Comparison of ENCODE assay signal across 40 mouse cellular contexts in the genomic region with DNA sequence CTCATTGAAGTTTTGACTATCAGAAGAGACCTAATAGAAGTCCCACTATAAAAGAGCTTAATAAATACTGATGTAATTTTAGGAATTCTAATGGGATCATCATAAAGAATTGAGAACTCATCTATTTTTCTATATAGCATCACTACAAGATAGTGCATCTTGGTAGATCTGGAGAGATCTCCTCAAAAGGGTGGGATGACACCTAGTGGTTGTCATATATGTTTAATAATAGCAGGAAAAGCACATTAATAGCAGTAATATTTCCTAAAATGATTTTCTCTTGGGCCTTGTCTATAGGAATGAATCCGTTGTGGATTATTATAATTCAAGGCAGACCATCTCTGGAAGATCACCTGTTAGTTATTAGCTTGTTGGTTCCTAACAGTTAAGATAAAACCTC. TPM values are rescaled to one million over a fixed set of nuclear protein-coding genes. Genes with fewer than 3 reads are reported as not detected.
"Had no signal": no experiment of that assay in that cellular context is flagged by ENCODE, and none has a peak within 500 bp of the region (broad histone marks: within the 10 kb centered on the region; RNA-seq: fewer than 3 reads in every experiment).

No protein-coding gene starts in this region.

- H3K27ac ChIP-seq: heart, adult 2 months; heart, embryonic 13.5 days; heart, embryonic 15.5 days; hindbrain, embryonic 13.5 days; hindbrain, embryonic 15.5 days; hindbrain, postnatal 0 days; intestine, embryonic 15.5 days; left cerebral cortex, adult 2 months; limb, embryonic 10.5 days; limb, embryonic 12.5 days; liver, embryonic 13.5 days had no signal

- H3K36me3 ChIP-seq: heart, embryonic 13.5 days; heart, embryonic 15.5 days; hindbrain, embryonic 13.5 days; hindbrain, embryonic 15.5 days; intestine, embryonic 15.5 days; limb, embryonic 10.5 days; limb, embryonic 12.5 days; liver, embryonic 13.5 days had no signal

- H3K27me3 ChIP-seq: heart, embryonic 13.5 days; heart, embryonic 15.5 days; hindbrain, embryonic 13.5 days; hindbrain, embryonic 15.5 days; intestine, embryonic 15.5 days; limb, embryonic 12.5 days; liver, embryonic 13.5 days had no signal

- H3K9me3 ChIP-seq: heart, embryonic 15.5 days; hindbrain, embryonic 13.5 days; hindbrain, embryonic 15.5 days; intestine, embryonic 15.5 days; limb, embryonic 10.5 days; limb, embryonic 12.5 days; liver, embryonic 13.5 days had no signal

- H3K4me2 ChIP-seq: heart, embryonic 11.5 days; heart, embryonic 13.5 days; heart, embryonic 15.5 days; hindbrain, embryonic 13.5 days; hindbrain, embryonic 15.5 days; intestine, embryonic 15.5 days; limb, embryonic 12.5 days; liver, embryonic 11.5 days; liver, embryonic 13.5 days had no signal

- H3K4me1 ChIP-seq: heart, embryonic 13.5 days; heart, embryonic 15.5 days; hindbrain, embryonic 13.5 days; hindbrain, embryonic 15.5 days; intestine, embryonic 15.5 days; limb, embryonic 10.5 days; limb, embryonic 12.5 days; liver, embryonic 13.5 days had no signal

- DNase-seq: gastrocnemius, postnatal 14 days; gastrocnemius, postnatal 36 days; heart, adult 11 months; heart, adult 2 months; heart, postnatal 14 days; heart, postnatal 36 days; kidney, adult 18-20 months; kidney, adult 8-10 months; kidney, postnatal 10 days; kidney, postnatal 25 days; kidney, postnatal 4 days; layer of hippocampus, adult 9-11 months; liver; liver, embryonic 13.5 days had no signal

- H3K9ac ChIP-seq: heart, embryonic 13.5 days; heart, embryonic 15.5 days; hindbrain, embryonic 13.5 days; hindbrain, embryonic 15.5 days; intestine, embryonic 15.5 days; limb, embryonic 12.5 days; liver, embryonic 13.5 days had no signal

- ATAC-seq: hindbrain, postnatal 0 days; inflammation-experienced regulatory T-cells, adult 6 months; intestine, embryonic 15.5 days; intestine, postnatal 0 days had no signal

- H3K4me3 ChIP-seq: heart, adult 2 months; heart, embryonic 13.5 days; heart, embryonic 15.5 days; hindbrain, embryonic 13.5 days; hindbrain, embryonic 15.5 days; intestine, embryonic 15.5 days; left cerebral cortex, adult 2 months; limb, embryonic 10.5 days; limb, embryonic 12.5 days; liver, embryonic 13.5 days had no signal

RNA-seq across cellular contexts. Expression of gene Olfr533, which starts 20.0 kb away (rescaled TPM):
- total RNA-seq: gastrocnemius, adult 18-20 months; gastrocnemius, adult 8-10 months; gastrocnemius, postnatal 14 days; gastrocnemius, postnatal 36 days; heart, adult 2 months; heart, postnatal 14 days; heart, postnatal 36 days; hematopoietic stem cell, adult 5-6 weeks; hindbrain, postnatal 0 days; layer of hippocampus, adult 8-10 months; layer of hippocampus, postnatal 14 days; left cerebral cortex, adult 2 months; left cerebral cortex, postnatal 14 days; left cerebral cortex, postnatal 36 days had no signal
- polyA plus RNA-seq: gonadal fat pad, adult 2 months; heart, adult 2 months; heart, embryonic 11.5 days; heart, embryonic 13.5 days; heart, embryonic 15.5 days; heart, postnatal 0 days; hindbrain, embryonic 11.5 days; hindbrain, embryonic 13.5 days; hindbrain, embryonic 15.5 days; hindbrain, postnatal 0 days; intestine, embryonic 15.5 days; intestine, postnatal 0 days; kidney, embryonic 14.5 days; kidney, embryonic 16.5 days; limb, embryonic 10.5 days; limb, embryonic 12.5 days; limb, embryonic 14.5 days; liver, embryonic 11.5 days; liver, embryonic 13.5 days had no signal

RNA-seq across cellular contexts. Expression of gene Olfr532, which starts 21.7 kb away (rescaled TPM):
- total RNA-seq: gastrocnemius, adult 18-20 months; gastrocnemius, adult 8-10 months; gastrocnemius, postnatal 14 days; gastrocnemius, postnatal 36 days; heart, adult 2 months; heart, postnatal 14 days; heart, postnatal 36 days; hematopoietic stem cell, adult 5-6 weeks; hindbrain, postnatal 0 days; layer of hippocampus, adult 8-10 months; layer of hippocampus, postnatal 14 days; left cerebral cortex, adult 2 months; left cerebral cortex, postnatal 14 days; left cerebral cortex, postnatal 36 days had no signal
- polyA plus RNA-seq: gonadal fat pad, adult 2 months; heart, adult 2 months; heart, embryonic 11.5 days; heart, embryonic 13.5 days; heart, embryonic 15.5 days; heart, postnatal 0 days; hindbrain, embryonic 11.5 days; hindbrain, embryonic 13.5 days; hindbrain, embryonic 15.5 days; hindbrain, postnatal 0 days; inflammation-experienced regulatory T-cells, adult 6 months; intestine, embryonic 15.5 days; intestine, postnatal 0 days; kidney, embryonic 14.5 days; kidney, embryonic 16.5 days; limb, embryonic 10.5 days; limb, embryonic 12.5 days; limb, embryonic 14.5 days; liver, embryonic 11.5 days; liver, embryonic 13.5 days had no signal

RNA-seq across cellular contexts. Expression of gene Olfr531, which starts 40.4 kb away (rescaled TPM):
- total RNA-seq: gastrocnemius, adult 18-20 months; gastrocnemius, adult 8-10 months; gastrocnemius, postnatal 14 days; gastrocnemius, postnatal 36 days; heart, adult 2 months; heart, postnatal 14 days; heart, postnatal 36 days; hematopoietic stem cell, adult 5-6 weeks; hindbrain, postnatal 0 days; layer of hippocampus, adult 8-10 months; layer of hippocampus, postnatal 14 days; left cerebral cortex, adult 2 months; left cerebral cortex, postnatal 14 days; left cerebral cortex, postnatal 36 days had no signal
- polyA plus RNA-seq: gonadal fat pad, adult 2 months; heart, adult 2 months; heart, embryonic 11.5 days; heart, embryonic 13.5 days; heart, embryonic 15.5 days; heart, postnatal 0 days; hindbrain, embryonic 11.5 days; hindbrain, embryonic 13.5 days; hindbrain, embryonic 15.5 days; hindbrain, postnatal 0 days; inflammation-experienced regulatory T-cells, adult 6 months; intestine, embryonic 15.5 days; intestine, postnatal 0 days; kidney, embryonic 14.5 days; kidney, embryonic 16.5 days; limb, embryonic 10.5 days; limb, embryonic 12.5 days; limb, embryonic 14.5 days; liver, embryonic 11.5 days; liver, embryonic 13.5 days had no signal

RNA-seq across cellular contexts. Expression of gene Olfr535, which starts 40.9 kb away (rescaled TPM):
- total RNA-seq: gastrocnemius, adult 18-20 months; gastrocnemius, adult 8-10 months; gastrocnemius, postnatal 14 days; gastrocnemius, postnatal 36 days; heart, adult 2 months; heart, postnatal 14 days; heart, postnatal 36 days; hematopoietic stem cell, adult 5-6 weeks; hindbrain, postnatal 0 days; left cerebral cortex, adult 2 months; left cerebral cortex, postnatal 14 days; left cerebral cortex, postnatal 36 days had no signal
- polyA plus RNA-seq: gonadal fat pad, adult 2 months; heart, adult 2 months; heart, embryonic 11.5 days; heart, embryonic 13.5 days; heart, embryonic 15.5 days; heart, postnatal 0 days; hindbrain, embryonic 11.5 days; hindbrain, embryonic 13.5 days; hindbrain, embryonic 15.5 days; hindbrain, postnatal 0 days; inflammation-experienced regulatory T-cells, adult 6 months; intestine, embryonic 15.5 days; intestine, postnatal 0 days; kidney, embryonic 14.5 days; kidney, embryonic 16.5 days; limb, embryonic 10.5 days; limb, embryonic 12.5 days; limb, embryonic 14.5 days; liver, embryonic 11.5 days; liver, embryonic 13.5 days had no signal
